Mouse (Mus musculus) layer of hippocampus, postnatal 25 days (tissue): ENCODE measurements around the gene Cat. TPM values are rescaled to one million over a fixed set of nuclear protein-coding genes. Genes with fewer than 3 reads are reported as not detected.

ENCODE experiments used
- DNase-seq, 2 experiments: peaks; one replicate each; pipeline ENCODE4 v3.0.0; 2022; ENCODE audit warnings: mixed read lengths in 2 of 2, low spot score in 1 of 2; ENCODE audit errors: extremely low spot score in 1 of 2
- total RNA-seq, 2 experiments: library from RNA; stranded (reverse); gene quantifications; 2 replicates each; pipeline ENCODE4 v1.2.3; 2021

Gene Cat
- total RNA-seq, 2 experiments from 2014 or later, result 56.7 to 60.8 TPM

GRCm38 (mm10) chr2:103439710-103440109, 45.2 kb downstream of the Cat start:
- DNase-seq, result peak; percentile 61 to 85

GRCm38 (mm10) chr2:103439071-103439622, 45.8 kb downstream of the Cat start:
- DNase-seq, result no peak

GRCm38 (mm10) chr2:103436534-103436933, 48.4 kb downstream of the Cat start:
- DNase-seq, result no peak

DNA sequence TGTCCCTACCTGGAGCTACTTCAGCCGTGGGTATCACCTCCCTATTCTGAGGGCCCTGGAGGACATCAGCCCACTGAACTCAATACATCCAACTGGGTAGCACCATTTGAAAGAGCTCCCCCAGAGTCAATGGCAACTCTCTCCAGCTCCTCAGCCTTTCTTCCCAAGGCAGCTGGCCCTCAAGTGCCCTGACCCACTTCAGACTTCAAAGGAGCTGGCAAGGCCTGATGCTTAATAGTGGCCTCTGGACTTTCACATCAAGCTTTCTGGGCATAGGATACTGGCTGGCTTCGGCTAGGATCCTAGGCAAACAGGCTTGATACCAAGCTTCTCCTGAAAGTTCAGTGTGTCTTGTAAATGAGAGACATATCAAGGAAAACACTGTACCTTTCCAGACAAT, 49.9 kb downstream of the Cat start:
- no peak for DNase-seq

DNA sequence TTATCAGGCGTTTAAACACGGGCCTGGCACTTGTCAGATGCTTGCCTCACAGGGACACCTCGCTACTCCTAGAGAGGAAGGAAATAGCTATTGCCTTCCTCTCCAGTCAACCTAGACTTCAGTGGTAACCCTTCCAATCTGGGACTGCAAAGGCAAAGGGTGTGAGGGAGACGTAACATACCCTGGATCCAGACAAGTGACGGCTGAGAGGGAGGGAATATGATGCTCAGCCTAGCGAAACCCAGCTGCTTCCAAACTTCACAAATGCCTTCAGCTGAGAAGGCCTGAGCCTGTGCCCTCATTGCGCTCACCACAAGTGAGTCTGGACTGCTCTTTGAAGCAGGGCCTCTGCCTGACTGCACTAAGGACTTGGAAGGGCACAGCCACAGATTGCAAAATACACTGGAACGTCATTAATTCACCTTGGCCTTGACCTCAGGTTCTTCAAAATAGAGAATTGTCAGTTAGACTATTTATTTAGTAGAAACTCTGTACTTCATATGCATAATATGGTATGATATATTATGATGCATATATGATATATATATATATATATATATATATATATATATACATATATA, 52.2 kb downstream of the Cat start:
- DNase-seq, result no peak

DNA sequence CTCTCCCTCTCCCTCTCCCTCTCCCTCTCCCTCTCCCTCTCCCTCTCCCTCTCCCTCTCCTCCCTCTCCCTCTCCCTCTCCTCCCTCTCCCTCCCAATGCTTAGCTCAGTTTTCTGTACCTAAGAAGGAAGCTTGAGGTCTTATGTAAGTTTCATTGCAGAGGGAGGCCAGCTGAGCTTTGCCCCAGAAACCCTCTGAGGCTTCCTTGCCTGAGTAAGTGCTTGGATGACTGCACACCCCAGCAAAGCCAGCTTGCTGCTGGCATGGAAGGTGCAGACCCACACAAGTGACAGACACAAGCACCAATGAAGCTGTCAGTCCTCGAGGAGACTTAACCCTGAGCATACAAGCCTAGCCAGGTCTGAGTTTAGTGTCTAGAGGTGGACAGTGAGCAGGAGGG, 54.2 kb downstream of the Cat start:
- DNase-seq, result no peak

GRCm38 (mm10) chr2:103428356-103428755, 56.6 kb downstream of the Cat start:
- no peak for DNase-seq

- no peak for DNase-seq
These were observed 59.4 kb downstream of the Cat start for GRCm38 (mm10) chr2:103425456-103426063.

DNA sequence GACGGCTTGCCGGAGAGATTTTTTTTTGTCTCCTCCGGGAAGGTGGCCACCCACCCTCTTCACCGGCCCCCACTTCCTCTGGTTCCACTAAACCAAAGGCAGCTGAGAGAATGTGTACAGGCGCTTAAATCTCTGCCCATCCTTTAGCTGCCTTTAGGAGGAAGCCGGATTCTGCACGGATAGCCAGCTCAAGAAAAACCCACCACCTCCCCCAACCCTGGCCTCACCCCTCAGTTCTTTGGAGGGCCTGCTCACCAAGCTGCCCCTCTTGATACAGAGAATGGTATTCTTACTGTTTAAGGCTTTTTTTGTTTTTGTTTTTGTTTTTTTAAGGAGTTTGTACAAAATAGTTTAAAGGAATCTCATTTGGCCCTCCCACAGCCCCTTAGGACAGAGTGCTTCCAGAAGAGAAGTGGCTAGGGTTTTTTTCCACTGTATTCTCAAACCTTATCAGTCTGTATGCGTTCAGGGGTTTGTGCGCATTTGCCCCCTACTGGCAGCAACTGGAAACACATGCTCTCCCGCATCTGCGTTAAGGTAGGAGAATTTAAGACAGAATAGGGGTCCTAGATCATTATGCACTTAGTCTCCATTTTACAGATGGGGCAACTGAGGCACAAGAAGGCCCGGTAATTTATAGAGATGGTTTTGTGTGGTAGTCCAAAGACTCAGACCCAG, 60.5 kb downstream of the Cat start:
- DNase-seq, result peak; percentile 52 to 79

DNA sequence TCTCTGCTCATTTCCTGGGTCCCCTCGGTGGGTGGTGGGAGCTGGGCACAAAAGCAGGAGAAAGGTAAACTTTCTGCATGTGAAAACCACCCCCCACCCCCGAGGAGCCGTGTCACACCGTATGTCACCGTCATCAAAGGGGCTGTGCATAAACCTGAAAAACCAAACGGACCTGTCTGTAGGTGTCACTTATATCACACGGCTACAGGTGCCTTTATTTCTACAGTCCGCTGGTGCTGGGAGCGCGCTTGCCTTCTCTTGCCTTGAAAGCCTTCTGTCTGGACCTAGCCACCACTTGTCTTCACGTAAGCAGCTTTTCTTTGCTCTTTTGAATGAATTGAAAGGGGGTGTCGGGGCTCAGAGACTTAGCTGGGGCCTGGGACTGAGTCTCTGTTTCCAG, 61.1 kb downstream of the Cat start:
- no peak for DNase-seq

GRCm38 (mm10) chr2:103420650-103421507, 64.1 kb downstream of the Cat start:
- DNase-seq, result no peak

DNA sequence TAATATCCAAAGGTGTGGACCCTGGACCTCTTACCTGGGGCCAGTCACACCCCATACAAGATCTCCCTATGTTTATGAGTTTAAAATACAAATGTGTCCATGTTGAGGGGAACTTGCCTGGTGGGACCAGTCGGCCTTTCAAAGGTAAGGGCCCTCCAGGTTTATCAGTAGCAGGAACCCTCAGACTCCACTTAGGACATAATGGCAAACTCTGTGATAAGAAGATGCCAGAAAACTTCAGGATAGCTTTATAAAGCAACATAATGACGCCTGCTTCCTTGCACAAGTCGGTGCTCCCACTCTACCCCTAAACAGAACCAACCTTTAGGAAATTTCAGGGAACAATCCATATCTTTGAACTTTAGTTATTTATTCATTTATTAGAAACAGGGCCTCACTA, 69.2 kb downstream of the Cat start:
- DNase-seq, result no peak

- DNase-seq, result no peak
These were observed 71.6 kb downstream of the Cat start for GRCm38 (mm10) chr2:103413381-103413780.

DNA sequence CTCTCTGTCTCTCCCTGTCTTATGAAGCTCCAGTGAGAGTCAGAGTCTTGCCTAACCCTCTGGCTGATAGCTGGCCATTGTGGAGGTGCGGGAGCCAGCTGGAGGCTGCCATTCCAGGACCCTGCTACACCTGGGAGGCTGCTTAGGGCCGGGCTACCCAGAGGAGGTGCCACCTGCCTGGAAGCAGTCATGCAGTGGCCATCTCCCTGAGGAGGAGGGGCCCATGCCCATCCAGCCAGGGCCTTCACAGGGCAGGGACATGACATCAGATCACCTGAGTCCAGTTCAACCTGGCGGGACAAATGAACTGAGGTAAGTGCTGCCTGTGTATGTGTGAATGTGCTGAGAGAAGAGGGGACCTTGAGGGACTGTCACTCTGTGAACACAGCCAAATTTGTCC, 73.1 kb downstream of the Cat start:
- DNase-seq, result no peak

GRCm38 (mm10) chr2:103411348-103411747, 73.6 kb downstream of the Cat start, which contains the start of gene Elf5:
Gene Elf5 (plus strand): TSS chr2:103411688.
- no peak for DNase-seq

GRCm38 (mm10) chr2:103406239-103406638, 78.7 kb downstream of the Cat start:
- no peak for DNase-seq

Other genes with a start within 250 kb of the Cat start
- gene Ehf, start 181.9 kb downstream of the Cat start, total RNA-seq, result not detected
- gene Elf5, start 73.5 kb downstream of the Cat start, total RNA-seq, result 1 to 10 TPM; 1.8 to 2.1 TPM
- 10 to 100 TPM; 11.9 to 13.2 TPM for gene Abtb2, start 81.2 kb upstream of the Cat start, total RNA-seq